Mouse (Mus musculus): ENCODE results near the gene Slc2a12. TPM values are rescaled to one million over a fixed set of nuclear protein-coding genes. Genes with fewer than 3 reads are reported as not detected.

Slc2a12 gene
- total and polyA plus RNA-seq, 2 experiments from 2014 or later: 1.9 to 4.4 TPM

DNA sequence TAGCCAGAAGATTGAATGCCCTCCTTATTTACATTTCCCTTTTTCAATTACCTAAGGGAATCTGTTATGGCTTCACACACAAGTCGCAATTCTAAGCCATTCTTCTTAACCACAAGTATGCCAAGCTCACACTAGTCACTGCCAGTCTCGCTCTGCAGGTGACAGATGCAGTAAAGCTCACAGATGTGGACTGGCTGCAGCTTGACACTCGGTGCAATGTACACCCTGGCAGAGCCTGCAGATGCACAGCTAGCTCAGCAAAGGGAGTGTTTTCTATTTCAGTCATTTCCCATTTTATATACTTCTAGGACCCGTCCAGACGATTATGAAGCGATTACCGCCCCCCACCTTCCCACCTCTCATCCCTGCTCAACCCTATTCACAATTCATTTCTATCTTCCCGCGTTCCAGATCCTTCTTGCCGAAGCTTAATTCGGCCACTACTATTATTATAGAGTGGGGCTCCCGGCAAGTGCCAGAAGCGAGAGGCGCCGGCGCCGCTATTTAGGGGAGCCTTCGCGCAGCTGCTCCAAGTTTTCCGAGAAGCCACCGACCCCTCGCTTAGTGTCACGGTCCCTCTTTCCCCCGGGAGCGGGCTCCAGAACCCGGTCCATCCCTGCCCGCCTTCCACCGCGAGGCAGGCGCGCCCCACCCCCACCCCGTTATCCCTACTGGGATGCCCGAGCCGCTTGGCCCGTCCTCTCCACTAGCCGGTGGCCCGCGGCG, 85.6 kb downstream of the Slc2a12 start:
- no peaks in the 10 kb centered on the region for H3K36me3 ChIP-seq (replicated peaks; ENCODE audit: control insufficient read depth, insufficient read depth, low read length)
- H3K9ac ChIP-seq (replicated peaks; ENCODE audit: low read depth, low read length): peak overlapping the region; percentile 92
- H3K4me3 ChIP-seq (ENCODE audit: low read depth, low read length): peak overlapping the region; percentile 99
- ATAC-seq (ENCODE audit: insufficient read depth, low read depth) (peak; percentile 60), DNase-seq (ENCODE audit: low spot score) (no peak)
- H3K27me3 ChIP-seq (ENCODE audit: control insufficient read depth, insufficient read depth, low read length): no peaks in the 10 kb centered on the region
- peak overlapping the region; percentile 98 for H3K27ac ChIP-seq (ENCODE audit: low read depth)
- TF ChIP-seq CTCF (IDR thresholded peaks at IDR 0.05; ENCODE audit: low read depth) (no peak), EP300 (IDR thresholded peaks at IDR 0.05; ENCODE audit: low read depth) (no peak)
- no peaks in the 10 kb centered on the region for H3K9me3 ChIP-seq (replicated peaks; ENCODE audit: control insufficient read depth, low read length)
- peak overlapping the region; percentile 76 for H3K4me2 ChIP-seq (ENCODE audit: low read depth, low read length)
- under 1% methylated on average over 37 of the region's 39 CpGs for WGBS
- H3K4me1 ChIP-seq (ENCODE audit: control insufficient read depth, insufficient read depth): peaks cover 21% of the 10 kb centered on the region

DNA sequence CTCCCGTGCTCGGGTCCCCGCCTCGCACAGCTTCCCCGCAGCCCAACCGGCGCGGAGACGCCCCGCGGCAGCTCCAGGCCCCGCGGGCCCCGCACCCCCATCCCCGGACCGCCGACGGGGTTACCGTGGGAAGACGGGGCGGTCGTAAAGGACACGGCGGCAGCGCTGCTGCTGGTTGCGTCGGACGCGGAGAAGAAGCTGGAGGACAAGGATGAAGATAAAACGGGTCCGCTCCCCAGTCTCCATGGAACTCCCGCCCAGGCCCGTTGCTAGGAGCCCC, 86.1 kb downstream of the Slc2a12 start:
- DNase-seq (ENCODE audit: low spot score) (no peak), ATAC-seq (ENCODE audit: insufficient read depth, low read depth) (peak; percentile 31)
- Histone ChIP-seq H3K36me3 (replicated peaks; ENCODE audit: control insufficient read depth, insufficient read depth, low read length) (no peaks in the 10 kb centered on the region), H3K4me2 (ENCODE audit: low read depth, low read length) (peak overlapping the region; percentile 76), H3K9ac (replicated peaks; ENCODE audit: low read depth, low read length) (peak overlapping the region; percentile 92), H3K27me3 (ENCODE audit: control insufficient read depth, insufficient read depth, low read length) (no peaks in the 10 kb centered on the region), H3K4me3 (ENCODE audit: low read depth, low read length) (peak overlapping the region; percentile 99), H3K27ac (ENCODE audit: low read depth) (peak overlapping the region; percentile 98), H3K4me1 (ENCODE audit: control insufficient read depth, insufficient read depth) (peaks cover 21% of the 10 kb centered on the region), H3K9me3 (replicated peaks; ENCODE audit: control insufficient read depth, low read length) (no peaks in the 10 kb centered on the region)
- WGBS: 2% methylated on average over 28 of the region's 33 CpGs
- TF ChIP-seq CTCF (IDR thresholded peaks at IDR 0.05; ENCODE audit: low read depth) (no peak), EP300 (IDR thresholded peaks at IDR 0.05; ENCODE audit: low read depth) (no peak)

DNA sequence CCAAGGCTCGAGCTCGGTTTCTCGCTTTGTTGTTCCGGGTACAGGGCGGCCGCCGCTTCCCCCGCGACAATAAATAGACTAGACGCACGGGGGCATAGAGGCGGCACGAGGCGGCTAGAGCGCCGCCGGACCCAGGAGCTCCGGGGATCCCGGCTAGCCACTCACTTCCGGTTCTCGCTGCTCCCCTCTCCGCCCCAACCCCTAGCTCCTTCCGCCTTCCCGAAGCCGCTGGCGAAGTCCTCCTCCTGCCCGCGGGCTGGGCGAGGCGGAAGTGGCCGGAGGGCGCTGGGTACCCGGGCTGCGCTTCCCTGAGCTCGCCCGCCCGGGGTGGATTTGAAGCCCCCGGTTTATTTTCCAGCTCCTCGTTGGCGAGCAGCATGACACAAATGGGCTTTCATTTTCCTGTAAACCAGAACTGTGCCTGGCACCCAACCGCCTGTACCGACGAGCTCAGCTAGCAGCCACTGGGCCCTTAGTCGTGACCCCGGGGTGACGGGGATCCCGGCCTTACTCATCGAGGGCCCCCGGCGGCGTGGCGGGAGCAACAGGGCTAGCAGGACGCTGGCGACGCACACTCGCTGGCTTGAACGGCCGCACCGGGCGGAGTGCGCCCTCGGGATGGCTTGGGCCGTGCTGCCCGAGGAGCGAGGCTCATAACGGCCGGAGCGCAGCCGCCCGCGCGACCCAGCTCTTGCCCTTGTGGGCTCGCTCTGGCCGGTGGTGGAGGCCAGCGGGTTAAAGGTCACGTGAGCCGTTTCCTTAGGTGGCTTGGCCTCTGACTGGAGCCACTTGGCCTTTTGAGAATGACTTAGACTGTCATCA, 86.7 kb downstream of the Slc2a12 start, which contains the start of gene Tbpl1:
TSS of gene Tbpl1 (minus strand) at position 667 of the 822 bp plus-strand sequence.
- Histone ChIP-seq H3K27ac (ENCODE audit: low read depth) (peak within 1 kb of the TSS; percentile 98), H3K36me3 (replicated peaks; ENCODE audit: control insufficient read depth, insufficient read depth, low read length) (no peaks in the 10 kb centered on the region), H3K27me3 (ENCODE audit: control insufficient read depth, insufficient read depth, low read length) (no peaks in the 10 kb centered on the region), H3K9me3 (replicated peaks; ENCODE audit: control insufficient read depth, low read length) (no peaks in the 10 kb centered on the region), H3K4me1 (ENCODE audit: control insufficient read depth, insufficient read depth) (peaks cover 21% of the 10 kb centered on the region), H3K4me3 (ENCODE audit: low read depth, low read length) (peak within 1 kb of the TSS; percentile 99), H3K9ac (replicated peaks; ENCODE audit: low read depth, low read length) (peak within 1 kb of the TSS; percentile 92), H3K4me2 (ENCODE audit: low read depth, low read length) (peak within 1 kb of the TSS; percentile 76)
- under 1% methylated on average over 77 of the region's 77 CpGs for WGBS
- TF ChIP-seq EP300 (IDR thresholded peaks at IDR 0.05; ENCODE audit: low read depth) (peak; percentile 75; the same call in 1 of the 2 replicates), CTCF (IDR thresholded peaks at IDR 0.05; ENCODE audit: low read depth) (no peak)
- ATAC-seq (ENCODE audit: insufficient read depth, low read depth) (peak; percentile 99), DNase-seq (ENCODE audit: low spot score) (peak; percentile 96)

DNA sequence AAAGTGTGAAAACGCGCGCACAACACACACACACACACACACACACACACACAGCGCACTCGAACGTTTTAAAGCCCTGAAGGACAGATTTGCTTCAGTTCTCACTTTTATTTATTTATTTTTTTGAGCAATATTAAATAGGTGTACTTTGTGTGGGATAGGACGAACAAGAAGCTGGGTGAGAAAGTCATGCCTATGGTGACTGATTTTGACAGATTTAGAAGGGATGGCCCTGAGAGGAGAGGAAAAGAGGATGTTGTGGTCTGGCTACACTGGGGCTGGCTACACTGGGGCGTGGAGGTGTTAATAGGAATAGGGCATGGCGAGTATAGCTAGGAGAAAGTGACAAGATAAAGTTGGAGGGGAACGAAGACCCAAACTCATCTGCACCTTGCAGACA, 87.4 kb downstream of the Slc2a12 start:
- H3K9me3 ChIP-seq (replicated peaks; ENCODE audit: control insufficient read depth, low read length): no peaks in the 10 kb centered on the region
- ATAC-seq (ENCODE audit: insufficient read depth, low read depth) (no peak), DNase-seq (ENCODE audit: low spot score) (no peak)
- peak overlapping the region; percentile 99 for H3K4me3 ChIP-seq (ENCODE audit: low read depth, low read length)
- TF ChIP-seq EP300 (IDR thresholded peaks at IDR 0.05; ENCODE audit: low read depth): no peak
- no peak for TF ChIP-seq CTCF (IDR thresholded peaks at IDR 0.05; ENCODE audit: low read depth)
- H3K9ac ChIP-seq (replicated peaks; ENCODE audit: low read depth, low read length): peak overlapping the region; percentile 92
- peak overlapping the region; percentile 76 for H3K4me2 ChIP-seq (ENCODE audit: low read depth, low read length)
- 43% methylated on average over 10 of the region's 10 CpGs for WGBS
- peaks cover 21% of the 10 kb centered on the region for H3K4me1 ChIP-seq (ENCODE audit: control insufficient read depth, insufficient read depth)
- H3K27ac ChIP-seq (ENCODE audit: low read depth): peak overlapping the region; percentile 98
- no peaks in the 10 kb centered on the region for H3K36me3 ChIP-seq (replicated peaks; ENCODE audit: control insufficient read depth, insufficient read depth, low read length)
- no peaks in the 10 kb centered on the region for H3K27me3 ChIP-seq (ENCODE audit: control insufficient read depth, insufficient read depth, low read length)

DNA sequence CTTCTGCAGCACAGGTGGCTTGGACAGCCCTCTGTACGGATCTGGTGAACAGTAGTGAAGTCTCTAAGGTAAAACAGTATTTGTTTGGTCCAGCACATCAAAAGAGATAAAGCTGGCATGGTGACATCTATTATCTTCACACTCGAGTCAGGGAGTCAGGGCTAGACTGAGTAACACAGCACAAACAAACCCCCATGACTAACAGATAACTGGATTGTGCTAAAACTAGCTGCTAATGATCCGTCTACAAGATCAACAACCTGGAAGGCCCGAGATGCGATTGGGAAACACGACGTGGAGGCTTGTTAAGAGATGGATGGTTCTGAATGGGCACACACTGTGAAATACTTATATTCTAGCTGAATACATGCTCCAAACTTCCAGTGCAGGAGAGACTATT, 101.1 kb downstream of the Slc2a12 start:
- DNase-seq (ENCODE audit: low spot score): no peak
- Histone ChIP-seq H3K4me1 (ENCODE audit: control insufficient read depth, insufficient read depth) (0 out of 2 replicates have a peak, but pooled peaks cover 7% of the 10 kb centered on the region), H3K4me2 (ENCODE audit: low read depth, low read length) (no peak overlapping the region), H3K9me3 (replicated peaks; ENCODE audit: control insufficient read depth, low read length) (no peaks in the 10 kb centered on the region), H3K9ac (replicated peaks; ENCODE audit: low read depth, low read length) (no peak overlapping the region), H3K36me3 (replicated peaks; ENCODE audit: control insufficient read depth, insufficient read depth, low read length) (no peaks in the 10 kb centered on the region), H3K27me3 (ENCODE audit: control insufficient read depth, insufficient read depth, low read length) (no peaks in the 10 kb centered on the region), H3K27ac (ENCODE audit: low read depth) (0 out of 2 replicates have a peak overlapping the region, but pooled peaks have one; percentile 68), H3K4me3 (ENCODE audit: low read depth, low read length) (no peak overlapping the region)
- 41% methylated on average over 7 of the region's 7 CpGs for WGBS
- no peak for ATAC-seq (ENCODE audit: insufficient read depth, low read depth)
- TF ChIP-seq EP300 (IDR thresholded peaks at IDR 0.05; ENCODE audit: low read depth) (no peak), CTCF (IDR thresholded peaks at IDR 0.05; ENCODE audit: low read depth) (no peak)

Data from heart, postnatal 0 days (tissue).